Mouse (Mus musculus): ENCODE results near the gene Nr2e3.
"Not testable (repeated sequence)": the region's sequence is repeated elsewhere in the genome, so short reads cannot be mapped to it uniquely, and the experiment has no call there.

The Nr2e3 gene

DNA sequence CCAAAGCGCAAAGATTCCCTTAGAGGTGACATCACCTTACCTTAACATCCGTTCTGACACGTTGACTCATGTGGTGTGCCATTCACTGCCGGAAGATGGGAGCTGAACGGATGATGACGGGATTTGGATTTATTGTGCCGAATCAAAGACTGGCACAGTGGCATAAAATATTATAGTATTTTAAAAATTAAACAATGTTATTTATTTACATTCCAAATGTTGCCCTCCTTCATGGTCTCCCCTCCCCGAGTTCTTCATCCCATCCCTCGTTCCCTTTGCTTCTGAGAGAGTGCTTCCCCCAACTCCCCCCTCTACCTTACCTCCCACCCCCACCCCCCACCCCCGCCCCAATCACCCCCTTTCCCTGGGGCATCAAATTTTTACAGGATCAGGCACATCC lies at the start of gene Nr2e3:
Nr2e3 (minus strand) TSS at position 101 of the 400 bp plus-strand sequence.
- DNase-seq (ENCODE audit: low read depth, low spot score): no peak

DNA sequence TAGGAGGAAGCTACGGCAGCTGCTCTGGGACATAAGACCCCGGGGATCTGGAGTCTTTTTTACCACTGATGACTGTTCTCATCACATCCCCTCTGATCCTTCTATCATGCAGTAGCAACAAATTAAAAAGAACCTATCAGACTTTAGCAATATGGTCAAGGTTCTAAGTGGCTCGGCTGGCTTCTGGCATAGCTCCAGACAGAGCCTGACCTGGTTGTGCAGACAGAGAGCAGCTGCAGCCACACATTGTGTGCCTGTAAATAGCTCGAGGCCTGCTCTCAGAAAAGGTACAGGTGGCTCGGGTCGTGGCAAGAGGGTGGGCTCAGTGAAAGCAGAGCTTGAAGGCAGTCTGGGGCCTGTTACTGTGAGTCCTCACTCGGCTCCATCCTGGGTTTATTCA lies 48.5 kb upstream of the Nr2e3 start:
- DNase-seq (ENCODE audit: low read depth, low spot score): no peak

- DNase-seq (ENCODE audit: low read depth, low spot score): no peak
Measured at GRCm38 (mm10) chr9:60002323-60002722, 41.9 kb upstream of the Nr2e3 start.

- no peak for DNase-seq (ENCODE audit: low read depth, low spot score)
Measured at GRCm38 (mm10) chr9:60001444-60001843, 41.0 kb upstream of the Nr2e3 start.

DNA sequence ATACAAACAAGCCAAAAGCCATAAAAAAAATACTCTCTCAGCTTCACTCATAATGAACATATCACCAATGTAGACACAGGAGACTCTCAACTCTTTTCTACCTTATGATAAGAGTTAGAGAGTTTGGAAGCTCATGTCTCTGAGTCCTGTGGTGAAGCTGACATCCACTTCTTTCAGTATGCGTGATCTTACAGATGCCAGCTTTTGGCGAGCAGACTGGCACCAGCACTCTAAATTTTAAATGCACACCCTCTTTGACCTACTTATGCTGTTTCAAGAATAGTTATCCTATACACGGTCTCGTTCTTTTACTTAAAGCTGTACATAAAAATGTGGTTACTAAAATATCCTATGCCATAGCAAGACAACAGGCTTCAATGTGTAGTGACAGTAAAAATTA lies 37.3 kb upstream of the Nr2e3 start:
- no peak for DNase-seq (ENCODE audit: low read depth, low spot score)

- DNase-seq (ENCODE audit: low read depth, low spot score): no peak
Measured at GRCm38 (mm10) chr9:59991407-59991806, 30.9 kb upstream of the Nr2e3 start.

DNA sequence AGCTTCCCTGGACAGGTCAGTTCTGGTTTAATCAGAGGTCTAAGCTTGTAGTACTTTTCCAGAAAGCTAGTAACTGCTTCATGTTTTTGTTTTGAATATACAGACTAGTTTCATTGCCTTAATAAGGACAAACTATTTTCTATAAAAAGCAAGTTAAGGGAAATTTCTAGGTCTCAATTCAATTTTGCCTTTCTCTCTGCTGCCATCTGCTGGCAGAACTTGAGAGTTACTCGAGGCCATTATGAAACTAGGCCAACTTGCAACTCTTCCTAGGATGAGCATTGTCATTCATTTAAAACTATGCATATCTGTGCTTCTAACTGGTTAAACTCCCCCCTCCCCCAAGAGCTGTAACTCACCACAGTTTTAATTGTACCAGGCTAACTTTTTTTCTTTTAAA lies 29.4 kb upstream of the Nr2e3 start:
- peak; percentile 53 for DNase-seq (ENCODE audit: low read depth, low spot score)

DNA sequence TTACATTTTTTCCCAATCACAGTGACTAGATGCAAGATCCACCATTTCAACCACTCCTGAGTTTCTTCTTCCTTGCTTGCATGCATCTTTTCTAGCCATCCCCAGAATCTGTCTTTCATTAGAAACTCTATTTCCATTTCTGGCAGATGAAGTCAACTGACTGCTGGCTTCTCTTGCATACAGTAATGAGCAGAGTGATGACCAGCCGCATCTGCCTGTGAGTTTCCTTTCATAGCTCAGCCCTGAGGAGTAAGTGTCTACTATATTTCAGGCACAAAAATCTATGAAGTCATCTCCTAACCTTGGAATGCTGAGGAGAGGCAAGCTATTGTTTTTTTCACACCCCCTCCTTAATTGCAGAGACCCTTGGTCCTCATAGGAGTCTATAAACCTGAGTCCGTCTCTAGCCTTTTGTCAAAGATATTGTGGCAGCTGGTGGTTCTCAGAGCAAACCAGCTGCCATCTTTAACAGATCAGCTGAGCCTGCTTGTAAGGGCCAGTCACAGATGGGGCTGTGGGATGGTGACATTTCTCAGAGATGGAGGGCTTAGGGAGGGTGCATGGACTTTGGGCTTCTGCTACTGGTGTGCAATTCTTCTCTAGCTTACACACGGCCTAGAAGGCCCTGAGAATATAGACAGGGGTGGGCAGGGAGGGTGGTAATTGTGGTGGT lies 25.6 kb upstream of the Nr2e3 start:
- no peak for DNase-seq (ENCODE audit: low read depth, low spot score)

GRCm38 (mm10) chr9:59981116-59981515 lies 20.7 kb upstream of the Nr2e3 start:
- no peak for DNase-seq (ENCODE audit: low read depth, low spot score)

GRCm38 (mm10) chr9:59971263-59971662 lies 10.8 kb upstream of the Nr2e3 start:
- DNase-seq (ENCODE audit: low read depth, low spot score): no peak

DNA sequence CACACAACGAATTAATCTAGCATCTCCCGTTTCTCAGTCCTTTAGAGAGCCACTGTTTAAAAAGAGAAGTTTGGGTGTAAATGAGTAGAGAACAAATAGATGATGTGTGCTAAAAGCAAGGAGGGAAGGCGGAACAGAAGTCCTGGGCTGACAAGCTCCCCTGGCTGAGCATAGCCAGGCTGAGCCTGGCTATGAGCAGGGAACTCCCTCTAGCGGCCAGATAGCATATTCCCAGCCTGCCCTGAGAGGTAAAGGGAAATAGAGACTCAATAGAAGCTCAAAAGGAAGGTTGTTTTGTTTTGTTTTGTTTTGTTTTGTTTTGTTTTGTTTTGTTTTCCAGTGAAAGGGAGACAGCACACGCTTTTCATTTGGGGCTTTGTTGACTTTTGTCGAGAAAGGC lies 8.9 kb upstream of the Nr2e3 start:
- peak; percentile 67 for DNase-seq (ENCODE audit: low read depth, low spot score)

DNA sequence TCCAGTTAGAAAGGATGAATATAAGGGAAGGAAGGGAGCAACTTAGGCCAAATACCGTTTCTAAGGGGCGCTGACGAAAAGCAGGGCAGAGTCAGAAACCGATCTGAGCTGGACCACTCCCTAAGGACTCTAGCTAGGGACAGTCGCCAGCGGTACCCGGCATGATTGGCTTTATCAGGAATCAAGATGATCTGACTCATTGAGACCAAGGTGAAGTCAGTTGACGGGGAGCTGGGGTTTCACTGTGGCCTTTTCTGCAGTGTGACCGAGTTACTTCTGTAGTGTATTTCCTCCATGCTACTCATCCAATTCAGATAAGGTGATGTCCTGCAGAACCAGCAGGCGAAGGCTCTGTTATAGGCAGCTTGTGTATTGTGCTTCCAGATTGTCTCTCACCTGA lies 4.6 kb upstream of the Nr2e3 start:
- no peak for DNase-seq (ENCODE audit: low read depth, low spot score)

DNA sequence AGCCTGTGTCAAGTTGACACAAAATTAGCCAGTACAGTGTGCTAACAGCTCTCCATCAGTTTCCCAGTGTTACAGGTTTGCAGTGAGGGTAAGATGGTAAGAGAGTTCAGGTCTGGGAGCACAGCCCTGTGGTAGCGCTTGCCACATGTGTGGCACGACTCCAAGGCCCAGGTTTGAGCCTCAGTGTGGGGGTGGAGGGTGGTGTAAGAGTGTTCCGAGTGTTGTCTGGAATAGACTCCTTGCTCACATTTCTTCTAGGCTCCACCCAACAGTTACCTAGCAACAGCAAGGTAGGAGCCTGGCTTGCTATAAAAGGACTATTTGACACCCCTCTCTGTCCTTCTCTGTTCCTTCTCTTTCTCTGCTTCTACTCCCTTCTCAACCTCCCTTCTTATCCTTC lies 3.9 kb upstream of the Nr2e3 start:
- DNase-seq (ENCODE audit: low read depth, low spot score): no peak

DNA sequence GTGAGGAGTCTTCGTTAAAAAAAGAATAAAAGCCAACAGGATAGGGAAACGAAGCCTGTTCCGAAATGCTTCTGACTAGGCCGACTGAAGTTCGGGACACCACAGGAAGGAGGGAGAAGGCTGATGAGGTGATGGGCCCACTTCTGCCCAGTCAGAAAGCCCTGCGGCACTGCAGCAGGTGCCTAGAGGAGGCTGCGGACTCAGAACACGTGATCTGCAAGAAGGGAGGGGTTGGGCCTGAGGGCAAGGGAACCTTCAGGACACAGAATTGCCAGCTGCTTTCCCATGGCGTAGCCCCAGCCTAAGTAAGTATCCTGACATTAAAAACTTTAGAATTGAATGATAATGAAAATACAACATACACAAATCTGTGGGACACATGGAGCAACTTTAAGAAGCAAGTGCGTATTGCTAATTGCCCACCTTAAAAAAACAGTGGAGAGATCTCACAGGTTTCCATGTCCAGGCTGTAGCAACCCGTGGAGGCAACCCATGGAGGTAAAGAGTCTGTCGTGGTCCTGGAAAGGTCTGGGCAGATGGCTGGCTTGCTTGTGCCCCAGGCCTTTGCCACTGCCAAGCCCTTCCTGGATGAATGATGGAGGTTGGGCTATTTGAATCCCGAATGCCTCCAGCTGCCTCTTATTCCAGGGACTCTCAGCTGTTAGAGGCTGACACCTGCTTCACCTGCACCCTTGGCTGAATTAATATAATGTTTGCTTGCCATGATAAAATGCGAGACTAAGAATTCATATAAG lies 919 bp upstream of the Nr2e3 start:
- no peak for DNase-seq (ENCODE audit: low read depth, low spot score)

GRCm38 (mm10) chr9:59959276-59959675 lies 1.2 kb downstream of the Nr2e3 start:
- DNase-seq (ENCODE audit: low read depth, low spot score): peak; percentile 91

GRCm38 (mm10) chr9:59958115-59958514 lies 2.3 kb downstream of the Nr2e3 start:
- not testable (repeated sequence) for DNase-seq (ENCODE audit: low read depth, low spot score)

DNA sequence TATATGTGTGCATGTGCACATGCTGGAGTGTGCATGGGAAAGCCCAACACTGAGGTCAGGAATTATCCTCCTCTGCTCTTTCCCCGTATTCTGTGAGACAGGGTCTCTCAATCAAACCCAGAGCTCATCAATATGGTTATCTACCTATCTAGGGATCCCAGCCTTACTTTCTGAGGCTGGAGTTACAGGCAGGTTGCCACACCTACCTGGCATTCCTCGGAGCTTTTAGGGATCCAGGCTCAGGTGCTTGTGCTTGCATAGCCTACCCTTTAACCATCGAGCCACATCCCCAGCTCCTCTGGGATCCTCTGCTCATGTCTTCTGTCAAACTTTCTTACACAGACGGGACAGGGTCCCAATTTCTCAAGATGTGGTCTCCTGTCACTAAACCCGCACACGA lies 4.0 kb downstream of the Nr2e3 start:
- no peak for DNase-seq (ENCODE audit: low read depth, low spot score)

GRCm38 (mm10) chr9:59955692-59956091 lies 4.8 kb downstream of the Nr2e3 start:
- no peak for DNase-seq (ENCODE audit: low read depth, low spot score)

DNA sequence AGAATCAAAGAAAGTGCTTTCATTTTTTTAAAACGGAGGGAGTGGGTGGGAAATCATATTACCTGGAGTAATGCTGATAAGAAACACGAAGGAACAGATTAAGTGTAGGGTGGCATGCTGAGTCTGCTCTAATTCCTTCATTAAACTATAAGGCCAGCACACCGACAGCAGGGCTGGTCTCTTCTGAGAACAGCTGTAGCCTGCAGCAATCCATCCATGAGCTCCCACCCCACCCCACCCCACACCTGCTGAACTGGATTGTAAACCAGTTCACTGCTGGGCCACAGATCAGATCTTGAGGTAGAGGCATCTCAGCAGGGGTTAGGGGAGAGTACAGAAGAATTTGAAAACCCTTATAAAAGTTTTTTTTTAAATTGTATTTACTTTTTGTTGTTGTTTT lies 5.3 kb downstream of the Nr2e3 start:
- DNase-seq (ENCODE audit: low read depth, low spot score): no peak

GRCm38 (mm10) chr9:59953556-59953955 lies 6.9 kb downstream of the Nr2e3 start:
- DNase-seq (ENCODE audit: low read depth, low spot score): no peak

DNA sequence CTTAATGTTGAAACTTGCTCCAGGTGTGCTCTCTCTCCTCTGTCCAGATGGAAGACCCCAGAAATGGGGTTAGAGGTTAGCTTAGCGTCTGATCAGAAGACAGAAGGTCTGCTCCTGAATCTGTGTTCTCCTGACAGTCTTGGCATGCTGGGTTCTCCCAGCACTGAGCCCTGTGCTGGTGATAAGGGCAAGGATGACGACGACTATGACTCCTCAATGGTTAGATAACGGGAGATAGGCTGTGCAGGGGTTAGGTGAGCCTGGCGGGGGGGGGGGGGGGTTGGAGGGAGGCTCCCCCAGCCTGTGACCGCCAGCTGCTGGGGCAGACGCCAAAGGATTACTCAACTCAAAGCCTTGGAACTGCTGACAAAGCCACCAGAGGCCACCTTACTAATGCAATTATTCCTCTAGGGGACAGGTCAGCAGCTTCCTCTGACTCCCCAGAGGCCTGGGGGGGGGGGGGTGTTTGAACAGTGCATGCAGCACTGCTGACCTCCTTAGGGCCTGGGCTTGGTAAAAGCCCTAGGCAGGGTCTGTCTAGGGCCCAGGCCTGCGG lies 7.9 kb downstream of the Nr2e3 start:
- no peak for DNase-seq (ENCODE audit: low read depth, low spot score)

DNA sequence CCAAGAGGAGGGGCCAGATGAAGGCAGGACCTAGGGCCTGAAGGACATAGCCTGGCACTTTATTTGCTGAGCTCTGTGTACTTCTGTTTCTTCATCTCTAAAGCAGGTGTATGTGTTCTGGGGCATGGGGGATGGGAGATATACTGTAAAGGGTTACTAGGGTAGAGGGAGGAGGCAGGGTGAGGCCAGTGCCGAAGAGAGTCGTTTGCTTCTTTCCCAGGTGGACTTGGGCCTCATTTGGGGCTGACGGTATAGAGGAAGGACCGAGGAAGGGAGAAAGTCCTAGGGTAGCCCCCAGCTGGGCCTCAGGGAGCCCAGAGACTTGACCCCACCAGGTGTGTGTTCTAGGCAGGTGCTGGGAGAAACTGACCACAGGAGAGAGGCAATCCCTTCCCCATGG lies 8.5 kb downstream of the Nr2e3 start:
- DNase-seq (ENCODE audit: low read depth, low spot score): no peak

Data from CD4-positive helper T cell, adult 2 months (primary cell).